In genomic region chr12:119576690-119577089, GRCm38 (mm10) we compare ENCODE assay signal across 10 mouse cellular contexts.
A peak's percentile ranks its signal among the peaks of the same experiment; 100 is the strongest.
DNase-seq lines count a peak whose midpoint lies in the region; ATAC-seq and TF ChIP-seq lines count a peak whose summit lies in the region.
"Had no signal": no experiment of that assay in that cellular context is flagged by ENCODE, and none has a peak within 500 bp of the region (broad histone marks: within the 10 kb centered on the region; RNA-seq: fewer than 3 reads in every experiment).

No protein-coding gene starts in this region.

- no peaks in the 10 kb centered on the region for H3K9me3 ChIP-seq in hindbrain, embryonic 14.5 days (ENCODE audit: control insufficient read depth, low read length)
- H3K9me3 ChIP-seq in limb, embryonic 13.5 days: peaks cover 5% of the 10 kb centered on the region
- peaks cover 6% of the 10 kb centered on the region for H3K9me3 ChIP-seq in heart, embryonic 12.5 days (replicated peaks)

- DNase-seq in kidney, adult 11 months: peak; percentile 15
- no peak for DNase-seq in kidney, adult 18-20 months
- DNase-seq in brain, embryonic 14.5 days (ENCODE audit: low read depth): peak; percentile 80
- peak; percentile 33 for DNase-seq in hindbrain, embryonic 14.5 days (ENCODE audit: low spot score)
- no peak for DNase-seq in adrenal gland, postnatal 25 days
- DNase-seq in cerebellum, postnatal 4 days (ENCODE audit: low spot score in 2 of 2): no peak
- DNase-seq: cerebellum, adult 18-20 months had no signal

- H3K4me1 ChIP-seq in hindbrain, embryonic 14.5 days (replicated peaks; ENCODE audit: control insufficient read depth, insufficient read depth, low read length): no peaks in the 10 kb centered on the region
- peaks cover 6% of the 10 kb centered on the region for H3K4me1 ChIP-seq in limb, embryonic 13.5 days
- no peaks in the 10 kb centered on the region for H3K4me1 ChIP-seq in heart, embryonic 12.5 days (replicated peaks)

- TF ChIP-seq CTCF in brain, embryonic 14.5 days (IDR thresholded peaks at IDR 0.05; ENCODE audit: borderline replicate concordance, extremely low read depth, insufficient read depth, insufficient read length): no peak

- H3K36me3 ChIP-seq in hindbrain, embryonic 14.5 days (replicated peaks; ENCODE audit: control insufficient read depth, insufficient read depth): no peaks in the 10 kb centered on the region
- no peaks in the 10 kb centered on the region for H3K36me3 ChIP-seq in limb, embryonic 13.5 days
- no peaks in the 10 kb centered on the region for H3K36me3 ChIP-seq in heart, embryonic 12.5 days

- H3K4me2 ChIP-seq in hindbrain, embryonic 14.5 days (replicated peaks): no peak overlapping the region
- H3K4me2 ChIP-seq in limb, embryonic 13.5 days (replicated peaks): no peak overlapping the region
- no peak overlapping the region for H3K4me2 ChIP-seq in heart, embryonic 12.5 days

- no peak for TF ChIP-seq POLR2A in brain, embryonic 14.5 days (IDR thresholded peaks at IDR 0.05; ENCODE audit: borderline replicate concordance, extremely low read depth, insufficient read depth, insufficient read length, poor library complexity, severe bottlenecking)

- no peak overlapping the region for H3K27ac ChIP-seq in hindbrain, embryonic 14.5 days
- H3K27ac ChIP-seq in limb, embryonic 13.5 days: no peak overlapping the region
- H3K27ac ChIP-seq in heart, embryonic 12.5 days (ENCODE audit: poor library complexity, severe bottlenecking): no peak overlapping the region

- no peaks in the 10 kb centered on the region for H3K27me3 ChIP-seq in hindbrain, embryonic 14.5 days (ENCODE audit: control insufficient read depth, insufficient read depth, low read length)
- no peaks in the 10 kb centered on the region for H3K27me3 ChIP-seq in limb, embryonic 13.5 days
- H3K27me3 ChIP-seq in heart, embryonic 12.5 days (replicated peaks): no peaks in the 10 kb centered on the region
- H3K27me3 ChIP-seq: CH12.LX had no signal

- peak; percentile 64; the same call in 1 of the 2 replicates for ATAC-seq in hindbrain, embryonic 14.5 days (ENCODE audit: low FRiP score)
- ATAC-seq in limb, embryonic 13.5 days (ENCODE audit: low FRiP score, low read depth): peak; percentile 90
- ATAC-seq in heart, embryonic 12.5 days (ENCODE audit: insufficient number of reproducible peaks, low FRiP score): no peak

- 55% methylated on average over 3 of the region's 3 CpGs for WGBS in hindbrain, embryonic 14.5 days
- 10% methylated on average over 3 of the region's 3 CpGs for WGBS in limb, embryonic 13.5 days
- WGBS in heart, embryonic 12.5 days: 53% methylated on average over 3 of the region's 3 CpGs

- no peak overlapping the region for H3K9ac ChIP-seq in hindbrain, embryonic 14.5 days
- H3K9ac ChIP-seq in limb, embryonic 13.5 days: no peak overlapping the region
- no peak overlapping the region for H3K9ac ChIP-seq in heart, embryonic 12.5 days

- no peak overlapping the region for H3K4me3 ChIP-seq in hindbrain, embryonic 14.5 days (replicated peaks; ENCODE audit: low read length)
- H3K4me3 ChIP-seq in limb, embryonic 13.5 days: no peak overlapping the region
- H3K4me3 ChIP-seq in heart, embryonic 12.5 days: no peak overlapping the region

Comparison
In these comparisons a context has a peak if more than half of its experiments do, and no peak if none do; other contexts are left out.
1. DNase-seq: peak in kidney, adult 11 months (single experiment), brain, embryonic 14.5 days (single experiment) and hindbrain, embryonic 14.5 days (single experiment); none in kidney, adult 18-20 months (single experiment), adrenal gland, postnatal 25 days (single experiment) and cerebellum, postnatal 4 days (0 of 2).